Mouse (Mus musculus) liver, embryonic 12.5 days (tissue): ENCODE data around the gene Cacnb4. TPM values are rescaled to one million over a fixed set of nuclear protein-coding genes. Genes with fewer than 3 reads are reported as not detected.

Source experiments
- ATAC-seq: fragments of 200-750 bp; cut with Nextera tagmentation; 2 replicates; pipeline ENCODE4 v1.8.0; 2017; ENCODE audit warnings: moderate number of reproducible peaks, mild to moderate bottlenecking, moderate library complexity
- H3K27ac ChIP-seq: fragments of 300-500 bp; sonication (generic); 2 replicates; pipeline ENCODE4 v1.5.1; 2016; ENCODE audit warnings: mild to moderate bottlenecking
- H3K27me3 ChIP-seq: fragments of 300-500 bp; sonication (generic); replicated peaks from 2 replicates; pipeline ENCODE4 v1.6.1; 2016; ENCODE audit warnings: mild to moderate bottlenecking, moderate library complexity
- H3K36me3 ChIP-seq: fragments of 300-500 bp; sonication (generic); 2 replicates; pipeline ENCODE4 v1.6.1; 2016; ENCODE audit warnings: mild to moderate bottlenecking, moderate library complexity
- H3K4me1 ChIP-seq: fragments of 300-500 bp; sonication (generic); 2 replicates; pipeline ENCODE4 v1.6.1; 2016
- H3K4me2 ChIP-seq: fragments of 300-500 bp; sonication (generic); 2 replicates; pipeline ENCODE4 v1.6.1; 2016; ENCODE audit warnings: mild to moderate bottlenecking, moderate library complexity
- H3K4me3 ChIP-seq: fragments of 300-500 bp; sonication (generic); 2 replicates; pipeline ENCODE4 v1.5.1; 2016; ENCODE audit warnings: mild to moderate bottlenecking, moderate library complexity
- H3K9ac ChIP-seq: fragments of 300-500 bp; sonication (generic); 2 replicates; pipeline ENCODE4 v1.6.1; 2016; ENCODE audit warnings: mild to moderate bottlenecking, moderate library complexity
- H3K9me3 ChIP-seq: fragments of 300-500 bp; sonication (generic); replicated peaks from 2 replicates; pipeline ENCODE4 v1.6.1; 2016; ENCODE audit warnings: mild to moderate bottlenecking, moderate library complexity
- WGBS: fragments of 180-500 bp; shearing (Covaris S2); methylation state at CpG from one replicate; pipeline ENCODE4 v1.1.7; 2016; ENCODE audit not compliant: insufficient replicate concordance; 5-methylcytosine and 5-hydroxymethylcytosine counted together
- polyA plus RNA-seq: library from polyadenylated mRNA; unstranded; fragments of >200 nt; fragmentation: Nextera tagmentation; extraction: Ambion mirVana; gene quantifications from 2 replicates; pipeline ENCODE4 v1.2.1, GENCODE M21; 2016

Gene Cacnb4
- polyA plus RNA-seq, 1 experiment from 2014 or later, result 0.31 TPM

DNA sequence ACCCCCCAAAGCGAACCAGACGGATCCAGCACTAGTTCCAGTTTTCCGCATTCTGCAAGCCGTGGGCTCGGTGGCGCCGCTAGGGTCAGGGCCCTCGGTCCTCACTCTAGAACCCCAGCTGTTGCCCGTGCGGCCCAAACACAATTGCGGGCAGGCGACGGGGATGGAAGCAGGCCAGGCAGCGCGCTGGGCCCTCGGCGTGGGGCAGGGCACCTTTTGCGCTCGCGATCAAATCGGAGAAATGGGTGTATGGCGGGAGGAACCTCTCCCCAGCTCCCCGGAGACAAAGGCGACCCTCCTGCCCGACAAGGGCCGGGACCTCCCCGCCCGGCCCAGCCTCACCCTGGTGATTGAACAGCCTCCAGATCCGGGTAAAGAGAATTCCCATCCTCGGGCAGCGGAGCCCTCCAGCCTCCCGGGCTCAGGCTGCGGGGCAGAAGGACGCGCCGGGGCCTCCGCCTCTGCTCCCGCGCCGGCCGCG lies 252.3 kb downstream of the Cacnb4 start:
- no peak; the same call in none of the 2 replicates for ATAC-seq

DNA sequence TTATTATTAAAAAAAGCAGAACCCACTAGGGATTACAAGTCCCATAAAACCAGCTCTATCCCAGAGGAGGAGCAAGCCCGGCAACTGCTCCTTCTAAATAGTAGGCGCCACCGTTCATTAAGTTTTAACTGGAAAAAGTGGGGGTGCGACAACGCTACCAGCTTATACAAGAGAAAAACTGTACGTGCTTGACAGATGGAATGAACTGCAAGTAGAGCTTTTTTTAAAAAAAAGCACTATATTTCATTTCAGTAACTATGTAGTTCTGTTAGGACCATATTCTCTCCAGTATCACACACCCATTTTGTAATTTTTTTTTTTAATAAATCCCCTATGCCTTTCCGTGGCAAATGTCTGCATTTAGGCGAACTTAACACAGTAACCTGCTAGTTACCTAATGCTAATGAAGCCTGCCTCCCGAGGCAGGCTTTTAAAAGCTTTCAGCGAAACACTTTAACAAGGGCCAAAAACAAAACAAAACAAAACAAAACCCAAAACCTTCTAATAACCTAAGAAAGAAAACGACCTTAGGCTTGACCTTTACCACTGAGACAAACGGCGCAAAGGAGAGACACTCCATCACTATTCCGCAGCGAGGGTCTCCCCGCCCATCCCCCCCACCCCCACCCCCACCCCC lies 252.9 kb downstream of the Cacnb4 start:
- Histone ChIP-seq H3K4me2 (peak overlapping the region; percentile 79), H3K4me3 (peak overlapping the region; percentile 81), H3K36me3 (no peaks in the 10 kb centered on the region), H3K27ac (peak overlapping the region; percentile 85), H3K9me3 (no peaks in the 10 kb centered on the region), H3K4me1 (peaks cover 60% of the 10 kb centered on the region), H3K9ac (peak overlapping the region; percentile 91), H3K27me3 (no peaks in the 10 kb centered on the region)
- WGBS, result 3% methylated on average over 16 of the region's 16 CpGs
- ATAC-seq, result no peak

More for the DNA sequence above, 252.3 kb downstream of the Cacnb4 start:
- H3K27me3 ChIP-seq, result no peaks in the 10 kb centered on the region
- peak overlapping the region; percentile 91 for H3K9ac ChIP-seq
- peak overlapping the region; percentile 79 for H3K4me2 ChIP-seq
- under 1% methylated on average over 42 of the region's 42 CpGs for WGBS
- peaks cover 54% of the 10 kb centered on the region for H3K4me1 ChIP-seq
- no peaks in the 10 kb centered on the region for H3K9me3 ChIP-seq
- no peaks in the 10 kb centered on the region for H3K36me3 ChIP-seq
- peak overlapping the region; percentile 85 for H3K27ac ChIP-seq
- H3K4me3 ChIP-seq, result peak overlapping the region; percentile 81

DNA sequence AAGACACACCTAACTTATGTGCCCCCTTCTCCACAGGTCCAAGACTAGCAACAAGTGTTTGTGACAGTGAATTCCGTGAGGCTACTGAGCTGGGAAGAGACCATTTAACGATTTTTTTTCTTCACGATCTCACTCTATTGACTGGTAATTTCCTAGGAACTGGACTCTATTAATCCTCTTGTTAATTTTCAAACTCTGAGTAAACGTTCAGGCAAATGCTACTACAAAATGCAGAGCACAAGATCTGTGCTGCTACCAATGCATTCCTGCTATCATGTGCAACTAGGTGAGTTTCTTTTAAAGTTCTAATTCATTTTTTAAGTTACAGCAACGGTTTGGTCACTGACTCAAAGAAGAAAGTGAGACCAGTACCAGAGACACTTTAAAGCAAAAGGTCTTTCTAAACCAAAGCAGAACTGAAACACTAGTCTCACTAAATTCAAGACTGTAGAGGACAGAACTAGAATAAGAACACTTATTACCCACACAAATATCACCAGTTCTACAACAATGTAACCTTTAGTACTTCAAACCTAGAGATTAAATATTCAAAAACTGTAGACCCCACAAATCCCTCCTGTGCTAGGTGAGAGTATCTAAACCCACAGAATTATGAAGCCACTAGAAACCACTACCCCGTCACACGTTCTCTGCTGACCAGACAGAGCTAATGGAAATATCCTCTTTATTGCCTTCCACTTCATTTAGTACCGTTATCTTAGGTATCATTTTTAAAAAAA lies 253.6 kb downstream of the Cacnb4 start:
- Histone ChIP-seq H3K4me2 (peak overlapping the region; percentile 79), H3K9ac (peak overlapping the region; percentile 91), H3K36me3 (no peaks in the 10 kb centered on the region), H3K9me3 (no peaks in the 10 kb centered on the region), H3K27ac (peak overlapping the region; percentile 85), H3K4me1 (peaks cover 61% of the 10 kb centered on the region), H3K4me3 (peak overlapping the region; percentile 81), H3K27me3 (no peaks in the 10 kb centered on the region)
- 36% methylated on average over 8 of the region's 8 CpGs for WGBS
- no peak for ATAC-seq

DNA sequence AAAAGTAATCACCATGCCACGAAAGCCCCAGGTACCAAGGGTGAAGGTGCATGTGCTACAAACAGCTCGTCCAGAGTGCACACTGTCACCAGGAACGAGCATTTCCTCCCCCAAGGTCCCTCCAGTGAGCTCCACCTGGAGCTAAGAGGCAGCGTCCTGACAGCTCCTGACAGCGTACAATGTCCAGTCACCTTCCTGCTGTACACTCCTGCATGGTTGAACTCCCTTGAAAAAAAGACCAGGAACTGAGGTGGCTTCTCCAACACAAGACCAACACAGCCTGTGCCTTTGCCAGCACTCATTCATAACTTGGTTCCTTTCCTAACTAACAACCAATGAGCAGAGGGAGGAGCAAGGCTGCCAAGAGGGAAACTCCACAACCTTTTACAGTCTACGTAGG lies 255.4 kb downstream of the Cacnb4 start:
- WGBS, result 40% methylated on average over 6 of the region's 6 CpGs

DNA sequence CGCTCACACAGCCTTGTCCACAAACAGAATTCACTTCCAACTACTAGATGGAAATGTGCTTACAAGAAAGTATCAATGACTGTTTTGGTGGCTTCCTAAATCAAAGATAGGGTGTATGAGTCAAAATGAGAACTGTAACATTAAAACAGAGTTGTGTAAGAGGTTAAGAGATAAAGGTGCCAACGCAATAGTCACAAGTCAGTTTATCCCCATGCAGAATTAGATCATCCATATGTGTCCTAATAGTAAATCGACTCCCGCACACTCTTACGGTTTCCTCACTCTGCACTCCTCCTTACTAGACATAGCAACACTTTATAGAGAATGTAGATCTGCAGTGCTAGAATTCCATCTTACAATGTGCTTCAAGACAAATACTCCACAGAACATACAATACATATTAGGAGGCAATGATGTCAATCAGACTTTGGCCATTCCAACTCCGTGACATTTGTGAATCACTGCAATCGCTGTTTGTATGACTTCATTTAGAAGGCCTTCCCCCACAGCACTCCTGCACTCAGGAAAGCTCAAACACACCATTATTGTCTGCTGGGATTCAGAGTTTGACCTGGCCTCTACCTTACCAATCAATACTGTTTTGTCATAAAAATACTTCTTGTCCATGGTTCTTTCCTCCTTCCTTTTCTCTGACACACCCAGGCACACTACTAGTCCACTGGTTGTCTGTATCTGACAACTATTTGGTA lies 256.5 kb downstream of the Cacnb4 start:
- Histone ChIP-seq H3K4me2 (peak overlapping the region; percentile 79; the same call in 1 of the 2 replicates), H3K4me1 (peaks cover 50% of the 10 kb centered on the region), H3K4me3 (no peak overlapping the region), H3K27me3 (no peaks in the 10 kb centered on the region), H3K9ac (no peak overlapping the region), H3K9me3 (no peaks in the 10 kb centered on the region), H3K27ac (no peak overlapping the region), H3K36me3 (peaks cover 23% of the 10 kb centered on the region)
- WGBS, result 78% methylated on average over 7 of the region's 7 CpGs
- ATAC-seq, result no peak

More for the DNA sequence above, 255.4 kb downstream of the Cacnb4 start:
- H3K27me3 ChIP-seq, result no peaks in the 10 kb centered on the region
- H3K36me3 ChIP-seq, result peaks cover 12% of the 10 kb centered on the region
- peaks cover 60% of the 10 kb centered on the region for H3K4me1 ChIP-seq
- H3K4me3 ChIP-seq, result 0 out of 2 replicates have a peak overlapping the region, but pooled peaks have one; percentile 6
- H3K4me2 ChIP-seq, result peak overlapping the region; percentile 79
- peak overlapping the region; percentile 39; the same call in 1 of the 2 replicates for H3K9ac ChIP-seq
- ATAC-seq, result no peak
- peak overlapping the region; percentile 23; the same call in 1 of the 2 replicates for H3K27ac ChIP-seq
- no peaks in the 10 kb centered on the region for H3K9me3 ChIP-seq

GRCm38 (mm10) chr2:52419295-52419694 lies 257.3 kb downstream of the Cacnb4 start:
- H3K4me1 ChIP-seq, result peaks cover 50% of the 10 kb centered on the region
- H3K36me3 ChIP-seq, result peaks cover 29% of the 10 kb centered on the region
- H3K27ac ChIP-seq, result 0 out of 2 replicates have a peak overlapping the region, but pooled peaks have one; percentile 3

GRCm38 (mm10) chr2:52412524-52413037 lies 264.1 kb downstream of the Cacnb4 start:
- Histone ChIP-seq H3K36me3 (peaks cover 85% of the 10 kb centered on the region), H3K4me3 (no peak overlapping the region), H3K27ac (no peak overlapping the region), H3K4me2 (no peak overlapping the region), H3K4me1 (no peaks in the 10 kb centered on the region), H3K9ac (no peak overlapping the region), H3K27me3 (no peaks in the 10 kb centered on the region), H3K9me3 (peaks cover 16% of the 10 kb centered on the region)
- WGBS, result 90% methylated on average over 5 of the region's 5 CpGs
- no peak for ATAC-seq

More at GRCm38 (mm10) chr2:52419295-52419694, 257.3 kb downstream of the Cacnb4 start:
- Histone ChIP-seq H3K27me3 (no peaks in the 10 kb centered on the region), H3K4me3 (no peak overlapping the region), H3K4me2 (no peak overlapping the region), H3K9ac (peak overlapping the region; percentile 13; the same call in 1 of the 2 replicates), H3K9me3 (no peaks in the 10 kb centered on the region)
- no peak for ATAC-seq
- WGBS, result 48% methylated on average over 6 of the region's 6 CpGs

DNA sequence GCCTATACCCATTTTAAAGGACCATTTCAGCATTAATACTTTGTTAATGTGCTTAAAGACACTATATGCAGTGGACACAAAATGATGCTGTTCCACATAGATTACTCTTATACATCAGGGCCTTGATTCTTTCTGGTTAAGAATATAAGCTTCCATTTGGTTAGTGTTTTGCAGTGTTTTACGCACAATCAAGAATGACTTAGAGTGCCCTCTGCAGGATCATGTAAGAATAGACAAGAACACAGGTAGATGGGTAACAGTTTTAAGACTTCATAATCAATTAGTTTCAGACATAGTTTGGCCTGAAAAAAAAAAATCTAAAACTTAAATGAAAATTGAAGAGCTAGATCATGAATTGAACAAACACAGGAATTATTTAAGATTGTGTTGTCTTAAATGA lies 270.2 kb downstream of the Cacnb4 start:
- H3K4me2 ChIP-seq, result no peak overlapping the region
- peaks cover 87% of the 10 kb centered on the region for H3K36me3 ChIP-seq
- no peak for ATAC-seq
- no peak overlapping the region for H3K27ac ChIP-seq
- H3K4me1 ChIP-seq, result no peaks in the 10 kb centered on the region
- H3K9me3 ChIP-seq, result peaks cover 16% of the 10 kb centered on the region
- H3K4me3 ChIP-seq, result no peak overlapping the region
- 76% methylated on average over 1 of the region's 1 CpGs for WGBS
- H3K27me3 ChIP-seq, result no peaks in the 10 kb centered on the region
- no peak overlapping the region for H3K9ac ChIP-seq

GRCm38 (mm10) chr2:52405238-52405637 lies 271.4 kb downstream of the Cacnb4 start:
- Histone ChIP-seq H3K9me3 (peaks cover 8% of the 10 kb centered on the region), H3K4me2 (no peak overlapping the region), H3K4me1 (no peaks in the 10 kb centered on the region), H3K27ac (no peak overlapping the region), H3K27me3 (no peaks in the 10 kb centered on the region), H3K36me3 (peaks cover 81% of the 10 kb centered on the region), H3K9ac (no peak overlapping the region), H3K4me3 (no peak overlapping the region)
- WGBS, result 86% methylated on average over 5 of the region's 5 CpGs
- ATAC-seq, result no peak

GRCm38 (mm10) chr2:52394529-52394928 lies 282.1 kb downstream of the Cacnb4 start:
- H3K27ac ChIP-seq, result no peak overlapping the region
- 71% methylated on average over 5 of the region's 5 CpGs for WGBS
- H3K36me3 ChIP-seq, result peaks cover 6% of the 10 kb centered on the region
- no peak overlapping the region for H3K4me3 ChIP-seq
- H3K4me2 ChIP-seq, result no peak overlapping the region
- no peak overlapping the region for H3K9ac ChIP-seq
- ATAC-seq, result no peak
- H3K4me1 ChIP-seq, result 0 out of 2 replicates have a peak, but pooled peaks cover 3% of the 10 kb centered on the region
- no peaks in the 10 kb centered on the region for H3K9me3 ChIP-seq
- no peaks in the 10 kb centered on the region for H3K27me3 ChIP-seq

DNA sequence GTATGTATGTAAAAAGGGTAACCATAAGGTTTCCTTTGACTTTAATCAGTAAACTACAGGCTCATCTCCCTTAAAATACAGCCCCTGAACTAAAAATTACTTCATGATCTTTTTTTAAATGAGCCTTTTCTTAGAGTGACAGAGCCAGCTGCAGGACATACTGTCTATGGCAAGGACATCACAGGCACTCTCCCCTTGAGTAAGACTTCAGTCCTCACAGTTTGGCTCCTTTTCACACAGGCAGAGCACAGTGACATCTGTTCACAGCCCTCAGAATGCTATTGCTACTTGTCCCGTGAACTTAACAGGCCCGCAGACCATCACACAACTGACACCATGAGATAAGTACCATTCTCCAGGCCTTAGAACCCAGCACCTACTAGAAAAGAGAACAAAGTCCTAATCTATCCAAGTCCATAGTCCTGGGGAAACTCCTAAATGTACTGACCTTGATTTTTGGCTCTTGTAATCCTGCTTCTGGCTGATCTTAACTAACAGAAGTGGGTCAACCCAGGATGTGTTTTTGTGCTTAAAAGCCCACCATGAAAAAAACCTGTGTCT lies 286.1 kb downstream of the Cacnb4 start:
- no peak overlapping the region for H3K4me2 ChIP-seq
- no peaks in the 10 kb centered on the region for H3K9me3 ChIP-seq
- WGBS, result 29% methylated on average over 2 of the region's 2 CpGs
- no peak overlapping the region for H3K9ac ChIP-seq
- no peak for ATAC-seq
- 0 out of 2 replicates have a peak, but pooled peaks cover 7% of the 10 kb centered on the region for H3K4me1 ChIP-seq
- no peak overlapping the region for H3K4me3 ChIP-seq
- no peaks in the 10 kb centered on the region for H3K27me3 ChIP-seq
- H3K36me3 ChIP-seq, result no peaks in the 10 kb centered on the region
- H3K27ac ChIP-seq, result no peak overlapping the region
